Mouse (Mus musculus): ENCODE measurements at regions not wholly inside any gene's neighbourhood (a gene's known extent, or its start where the extent isn't known, plus 50 kb on each side); places are given as distances from the start of the nearest gene placed in this dataset.

GRCm38 (mm10) chr14:67174929-67175328, 1165.9 kb upstream of the Gulo start:
- no peak for TF ChIP-seq CTCF (IDR thresholded peaks at IDR 0.05; ENCODE audit: insufficient read depth, low read length)
- TF ChIP-seq POLR2A (IDR thresholded peaks at IDR 0.05; ENCODE audit: borderline replicate concordance, extremely low read depth, low read depth, low read length): no peak
